Mouse (Mus musculus) myocyte (in vitro differentiated cells): ENCODE results near the gene Adgrv1.

Experiments
- CEBPB ChIP-seq: IDR thresholded peaks from 2 replicates; pipeline ENCODE4 v1.6.1; 2011; ENCODE audit warnings: mild to moderate bottlenecking, moderate library complexity; ENCODE audit not compliant: poor library complexity, insufficient read depth, severe bottlenecking
- E2F4 ChIP-seq: IDR thresholded peaks from one replicate; pipeline ENCODE4 v1.6.1; 2011; ENCODE audit warnings: mild to moderate bottlenecking, control low read depth, moderate library complexity; ENCODE audit not compliant: insufficient read depth
- MAX ChIP-seq: IDR thresholded peaks from one replicate; pipeline ENCODE4 v1.6.1; 2011; ENCODE audit warnings: low read depth, mild to moderate bottlenecking, control low read depth
- MYOD1 ChIP-seq, 3 experiments: IDR thresholded peaks; one replicate each; pipeline ENCODE4 v1.6.1; 2011; ENCODE audit warnings: control low read depth in 2 of 3, low read depth in 2 of 3, mild to moderate bottlenecking in 2 of 3, moderate library complexity in 1 of 3; ENCODE audit not compliant: insufficient read length in 2 of 3, control insufficient read depth in 1 of 3
- MYOG ChIP-seq, 3 experiments: IDR thresholded peaks; one replicate each; pipeline ENCODE4 v1.6.1; 2011; ENCODE audit warnings: control low read depth in 2 of 3, low read depth in 2 of 3, mild to moderate bottlenecking in 2 of 3; ENCODE audit not compliant: insufficient read length in 2 of 3, control insufficient read depth in 1 of 3, insufficient read depth in 1 of 3
- POLR2A ChIP-seq: IDR thresholded peaks from one replicate; pipeline ENCODE4 v1.6.1; 2011; ENCODE audit warnings: low read depth, mild to moderate bottlenecking, control low read depth, moderate library complexity; ENCODE audit not compliant: insufficient read length
- POLR2AphosphoS2 ChIP-seq: IDR thresholded peaks from one replicate; pipeline ENCODE4 v1.6.1; 2011; ENCODE audit warnings: low read depth, control low read depth; ENCODE audit not compliant: insufficient read length
- REST ChIP-seq: IDR thresholded peaks from one replicate; pipeline ENCODE4 v1.6.1; 2011; ENCODE audit warnings: mild to moderate bottlenecking, control low read depth, moderate library complexity; ENCODE audit not compliant: insufficient read depth, insufficient read length
- TCF12 ChIP-seq: IDR thresholded peaks from one replicate; pipeline ENCODE4 v1.6.1; 2011; ENCODE audit warnings: mild to moderate bottlenecking, control low read depth; ENCODE audit not compliant: poor library complexity, insufficient read depth, severe bottlenecking
- USF1 ChIP-seq: IDR thresholded peaks from one replicate; pipeline ENCODE4 v1.6.1; 2011; ENCODE audit warnings: low read depth, mild to moderate bottlenecking, control low read depth, moderate library complexity

- no peak for TF ChIP-seq POLR2A
- TF ChIP-seq MYOD1 (IDR thresholded peaks at IDR 0.05; ENCODE audit: control insufficient read depth in 1 of 3, insufficient read length in 2 of 3, low read depth in 2 of 3): no peak
- TF ChIP-seq CEBPB: no peak
- TF ChIP-seq TCF12: no peak
- no peak for TF ChIP-seq POLR2AphosphoS2
- TF ChIP-seq USF1: no peak
- TF ChIP-seq E2F4: no peak
- TF ChIP-seq MAX: no peak
- no peak for TF ChIP-seq MYOG (IDR thresholded peaks at IDR 0.05; ENCODE audit: control insufficient read depth in 1 of 3, insufficient read depth in 1 of 3, insufficient read length in 2 of 3, low read depth in 2 of 3)
- no peak for TF ChIP-seq REST
Observed at GRCm38 (mm10) chr13:81144434-81144833, 488.5 kb downstream of the Adgrv1 start.
